Mouse (Mus musculus) embryonic fibroblast, embryonic 13.5 days (primary cell): ENCODE measurements around the gene Gm3238.

Experiments
- CTCF ChIP-seq: IDR thresholded peaks from 2 replicates; pipeline ENCODE4 v1.5.1; 2011; ENCODE audit warnings: mild to moderate bottlenecking, control low read depth, low read length, moderate library complexity, borderline replicate concordance; ENCODE audit not compliant: insufficient read depth
- POLR2A ChIP-seq: IDR thresholded peaks from 2 replicates; pipeline ENCODE4 v1.6.1; 2011; ENCODE audit warnings: low read depth, mild to moderate bottlenecking, control low read depth, low read length, moderate library complexity

DNA sequence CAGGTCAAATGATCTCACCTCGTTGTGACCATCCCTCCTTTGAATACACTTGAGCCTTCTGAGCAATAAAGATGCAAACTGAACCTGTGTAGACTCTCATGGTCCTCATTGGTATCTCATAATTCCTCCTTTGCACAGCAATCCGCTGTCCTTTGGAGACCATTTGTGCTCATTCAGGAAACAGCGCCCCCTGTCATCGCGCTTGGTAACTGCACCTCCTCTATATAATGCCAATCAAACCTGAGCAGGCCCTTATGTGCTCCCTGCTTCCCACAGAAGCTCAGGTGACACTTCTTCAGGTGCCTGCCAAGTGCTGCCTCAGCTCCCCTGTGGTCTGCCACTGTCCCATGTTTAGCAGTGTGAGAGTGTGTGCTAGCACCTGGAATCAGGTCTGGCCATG lies 44.4 kb upstream of the Gm3238 start:
- TF ChIP-seq CTCF (peak; percentile 20; the same call in 1 of the 2 replicates), POLR2A (no peak)
